Mouse (Mus musculus): Measurements from ENCODE around the gene Prox1. TPM values are rescaled to one million over a fixed set of nuclear protein-coding genes. Genes with fewer than 3 reads are reported as not detected.

Gene Prox1
- polyA plus RNA-seq, 1 experiment from 2014 or later: 13.4 TPM

DNA sequence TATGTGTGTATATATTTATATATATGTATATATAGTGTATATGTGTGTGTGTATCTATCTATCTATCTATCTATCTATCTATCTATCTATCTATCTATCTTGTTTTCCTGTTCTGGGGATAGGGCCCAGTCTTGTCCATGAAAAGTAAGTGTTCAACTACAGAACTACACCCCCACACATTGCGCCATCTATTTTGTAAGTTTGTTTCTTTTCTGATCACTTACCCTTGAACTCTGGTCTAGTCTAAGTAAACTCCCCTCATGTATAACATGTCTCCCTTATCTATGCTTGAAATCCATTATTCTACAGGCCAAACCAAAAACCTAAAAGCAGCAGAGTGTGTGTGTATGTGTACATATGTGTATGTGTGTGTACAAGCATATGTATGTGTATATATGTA lies 62.9 kb downstream of the Prox1 start:
- no peaks in the 10 kb centered on the region for H3K27me3 ChIP-seq
- H3K9ac ChIP-seq: no peak overlapping the region
- no peak for ATAC-seq (ENCODE audit: low FRiP score)
- no peak overlapping the region for H3K27ac ChIP-seq
- no peaks in the 10 kb centered on the region for H3K36me3 ChIP-seq (replicated peaks)
- H3K4me1 ChIP-seq: no peaks in the 10 kb centered on the region; the same call in 1 of the 2 replicates
- peaks cover 7% of the 10 kb centered on the region; the same call in 1 of the 2 replicates for H3K9me3 ChIP-seq
- H3K4me3 ChIP-seq (replicated peaks): no peak overlapping the region
- 93% methylated on average over 1 of the region's 1 CpGs for whole genome bisulfite sequencing
- H3K4me2 ChIP-seq: no peak overlapping the region

DNA sequence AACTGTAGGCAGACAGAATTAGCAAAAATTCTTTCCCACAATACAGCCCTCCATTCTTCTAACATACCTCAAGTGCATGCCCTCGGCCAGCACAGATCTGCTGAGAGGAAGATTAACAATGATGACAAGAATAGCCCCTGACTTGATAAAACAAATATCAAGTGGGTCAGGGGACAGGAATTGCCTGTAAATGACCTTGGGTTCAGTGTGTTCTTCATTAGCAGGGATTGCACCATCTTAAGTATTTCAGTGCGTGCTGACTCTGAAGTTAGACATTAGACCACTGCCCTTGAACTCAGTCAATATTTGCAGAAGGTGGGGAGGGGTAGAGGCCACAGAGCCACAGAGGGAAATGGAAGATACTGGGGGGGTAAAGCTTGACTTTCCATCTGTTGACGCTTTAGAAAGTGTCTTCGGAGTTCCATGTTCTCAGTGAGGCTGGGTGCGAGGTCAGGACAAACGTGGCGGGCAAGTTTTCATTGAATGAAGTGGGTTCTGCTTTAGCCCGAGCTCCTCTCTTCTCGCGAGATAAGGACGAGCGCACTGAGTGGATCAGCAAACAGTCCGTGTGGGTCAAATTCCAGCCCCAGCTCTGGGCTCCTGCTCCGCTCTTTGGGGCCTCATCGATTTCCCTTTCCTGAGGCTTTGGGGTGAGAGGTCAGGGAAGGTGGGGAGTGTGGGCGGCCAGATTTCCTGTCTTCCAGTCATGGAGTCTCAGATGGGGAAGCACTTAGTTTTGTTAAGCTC lies 63.7 kb downstream of the Prox1 start:
- no peaks in the 10 kb centered on the region; the same call in 1 of the 2 replicates for H3K4me1 ChIP-seq

DNA sequence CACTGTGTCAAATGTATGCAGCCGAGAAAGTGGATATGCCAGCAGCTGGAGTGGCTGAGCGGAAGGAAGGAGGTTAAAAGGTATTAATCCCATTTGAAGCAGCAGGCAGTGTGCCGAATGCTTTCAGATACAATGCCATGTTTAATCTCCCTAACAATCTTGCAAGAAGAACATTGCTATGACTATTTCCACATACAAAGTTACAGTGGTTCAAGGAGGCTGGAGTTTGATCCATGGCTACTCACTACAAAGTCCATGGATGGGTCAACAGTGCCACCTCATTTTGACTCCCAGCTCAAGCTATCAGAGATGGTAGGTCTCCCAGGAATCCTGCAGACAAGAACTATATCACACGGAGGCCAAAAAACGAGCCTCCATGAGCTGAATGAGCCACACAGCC lies 64.5 kb downstream of the Prox1 start:
- no peaks in the 10 kb centered on the region; the same call in 1 of the 2 replicates for H3K4me1 ChIP-seq

More for the DNA sequence above, 63.7 kb downstream of the Prox1 start:
- 84% methylated on average over 16 of the region's 16 CpGs for WGBS
- Histone ChIP-seq H3K36me3 (replicated peaks) (no peaks in the 10 kb centered on the region), H3K4me3 (replicated peaks) (no peak overlapping the region), H3K9ac (no peak overlapping the region), H3K27me3 (no peaks in the 10 kb centered on the region), H3K27ac (no peak overlapping the region), H3K4me2 (no peak overlapping the region), H3K9me3 (peaks cover 7% of the 10 kb centered on the region; the same call in 1 of the 2 replicates)
- ATAC-seq (ENCODE audit: low FRiP score): no peak

DNA sequence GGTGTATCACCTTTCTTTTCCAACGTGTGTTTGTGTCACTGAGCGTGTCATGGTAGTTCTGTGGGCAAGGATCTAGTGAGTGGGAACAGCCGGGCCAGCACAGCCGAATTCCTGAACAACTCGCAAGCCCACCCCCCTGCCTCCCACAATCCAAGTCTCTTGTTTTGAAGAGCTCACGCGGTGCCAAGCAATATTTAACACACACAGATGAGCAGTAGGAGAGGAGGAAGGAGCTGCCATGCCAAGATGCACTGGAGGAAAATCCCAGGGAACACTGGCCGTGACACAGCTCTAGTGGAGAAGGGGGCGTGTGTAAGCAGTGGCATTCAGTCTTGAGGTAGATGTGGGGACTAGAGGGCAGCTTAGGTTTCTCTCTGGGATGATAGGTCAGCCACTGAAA lies 77.2 kb downstream of the Prox1 start:
- no peak overlapping the region for H3K27ac ChIP-seq
- H3K4me1 ChIP-seq: no peaks in the 10 kb centered on the region
- no peak overlapping the region for H3K4me3 ChIP-seq (replicated peaks)
- H3K27me3 ChIP-seq: no peaks in the 10 kb centered on the region
- no peaks in the 10 kb centered on the region for H3K9me3 ChIP-seq
- no peaks in the 10 kb centered on the region for H3K36me3 ChIP-seq (replicated peaks)
- no peak for ATAC-seq (ENCODE audit: low FRiP score)
- no peak overlapping the region for H3K4me2 ChIP-seq
- WGBS: 86% methylated on average over 9 of the region's 9 CpGs
- H3K9ac ChIP-seq: no peak overlapping the region

More for the DNA sequence above, 64.5 kb downstream of the Prox1 start:
- no peak for ATAC-seq (ENCODE audit: low FRiP score)
- no peak overlapping the region for H3K4me3 ChIP-seq (replicated peaks)
- no peak overlapping the region for H3K27ac ChIP-seq
- no peak overlapping the region for H3K9ac ChIP-seq
- WGBS: 56% methylated on average over 5 of the region's 5 CpGs
- no peaks in the 10 kb centered on the region for H3K27me3 ChIP-seq
- H3K36me3 ChIP-seq (replicated peaks): no peaks in the 10 kb centered on the region
- H3K9me3 ChIP-seq: peaks cover 7% of the 10 kb centered on the region; the same call in 1 of the 2 replicates
- no peak overlapping the region for H3K4me2 ChIP-seq

DNA sequence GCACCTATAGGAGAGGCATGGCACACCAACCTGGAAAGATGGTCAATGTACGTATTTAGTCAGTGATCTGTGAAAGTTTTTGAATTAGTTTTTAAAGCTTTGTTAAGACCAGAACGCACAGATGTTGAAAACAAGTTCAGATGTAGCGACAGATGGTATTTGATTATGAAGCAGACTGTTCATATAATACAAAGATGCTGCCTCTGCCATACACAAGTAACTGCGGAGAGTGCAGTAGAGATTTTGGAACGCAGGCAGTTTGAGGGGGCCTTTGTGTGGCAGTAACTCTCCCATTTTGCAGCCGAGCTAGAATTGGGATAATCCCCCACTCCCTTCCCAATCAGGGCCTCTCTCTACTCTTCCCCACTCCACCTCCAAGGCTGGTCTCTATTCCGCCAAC lies 78.4 kb downstream of the Prox1 start:
- Histone ChIP-seq H3K9me3 (no peaks in the 10 kb centered on the region), H3K9ac (no peak overlapping the region), H3K4me1 (no peaks in the 10 kb centered on the region), H3K27me3 (no peaks in the 10 kb centered on the region), H3K4me3 (replicated peaks) (no peak overlapping the region), H3K36me3 (replicated peaks) (no peaks in the 10 kb centered on the region), H3K27ac (no peak overlapping the region), H3K4me2 (no peak overlapping the region)
- no peak for ATAC-seq (ENCODE audit: low FRiP score)
- WGBS: 77% methylated on average over 7 of the region's 7 CpGs

DNA sequence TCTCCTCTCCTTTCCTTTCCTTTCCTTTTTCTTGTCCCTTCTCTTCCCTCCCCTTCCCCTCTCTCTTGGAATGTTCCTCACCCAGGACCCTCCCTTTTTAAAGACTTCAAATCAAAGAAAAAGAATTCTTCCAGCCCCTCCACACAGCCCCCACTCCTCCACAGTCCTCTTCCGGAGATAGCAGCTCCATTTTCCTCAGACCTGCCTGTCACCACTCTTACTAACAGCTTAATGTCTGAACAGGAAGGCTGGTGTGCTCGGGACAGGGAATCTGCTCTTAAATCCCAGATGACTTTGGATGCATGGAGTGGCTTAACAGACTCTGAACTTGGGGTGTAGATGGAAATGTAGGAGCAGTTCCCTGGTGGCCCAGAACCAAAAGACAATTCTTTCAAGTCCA lies 81.6 kb downstream of the Prox1 start:
- WGBS: 59% methylated on average over 2 of the region's 2 CpGs
- Histone ChIP-seq H3K4me3 (replicated peaks) (no peak overlapping the region), H3K4me1 (no peaks in the 10 kb centered on the region), H3K27ac (no peak overlapping the region), H3K36me3 (replicated peaks) (no peaks in the 10 kb centered on the region), H3K27me3 (no peaks in the 10 kb centered on the region), H3K4me2 (no peak overlapping the region), H3K9me3 (no peaks in the 10 kb centered on the region), H3K9ac (no peak overlapping the region)
- ATAC-seq (ENCODE audit: low FRiP score): no peak

DNA sequence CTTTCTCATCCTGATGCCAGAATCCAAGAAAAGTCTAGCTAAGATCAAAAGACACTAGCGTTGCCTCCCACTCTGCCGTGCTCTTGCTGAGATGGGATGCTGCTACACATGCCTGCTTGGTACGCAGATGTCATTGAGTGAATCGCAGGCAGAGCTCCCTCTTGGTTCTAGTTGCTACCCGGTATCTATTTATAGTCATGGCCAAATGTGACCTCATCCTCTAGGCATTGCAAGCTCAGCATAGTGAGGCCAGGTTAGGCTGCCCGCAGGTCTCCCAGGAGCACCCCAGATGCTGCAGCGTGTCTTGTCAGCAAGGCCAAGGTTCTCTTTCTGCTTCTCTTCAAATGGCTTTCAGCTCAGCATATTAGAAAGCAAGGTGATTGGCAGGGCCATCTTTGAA lies 84.8 kb downstream of the Prox1 start:
- H3K27ac ChIP-seq: no peak overlapping the region
- 92% methylated on average over 7 of the region's 7 CpGs for WGBS
- no peak overlapping the region for H3K4me2 ChIP-seq
- H3K9me3 ChIP-seq: no peaks in the 10 kb centered on the region
- peaks cover 4% of the 10 kb centered on the region; the same call in 1 of the 2 replicates for H3K4me1 ChIP-seq
- ATAC-seq (ENCODE audit: low FRiP score): no peak
- H3K9ac ChIP-seq: no peak overlapping the region
- H3K27me3 ChIP-seq: no peaks in the 10 kb centered on the region
- H3K4me3 ChIP-seq (replicated peaks): no peak overlapping the region
- no peaks in the 10 kb centered on the region for H3K36me3 ChIP-seq (replicated peaks)

DNA sequence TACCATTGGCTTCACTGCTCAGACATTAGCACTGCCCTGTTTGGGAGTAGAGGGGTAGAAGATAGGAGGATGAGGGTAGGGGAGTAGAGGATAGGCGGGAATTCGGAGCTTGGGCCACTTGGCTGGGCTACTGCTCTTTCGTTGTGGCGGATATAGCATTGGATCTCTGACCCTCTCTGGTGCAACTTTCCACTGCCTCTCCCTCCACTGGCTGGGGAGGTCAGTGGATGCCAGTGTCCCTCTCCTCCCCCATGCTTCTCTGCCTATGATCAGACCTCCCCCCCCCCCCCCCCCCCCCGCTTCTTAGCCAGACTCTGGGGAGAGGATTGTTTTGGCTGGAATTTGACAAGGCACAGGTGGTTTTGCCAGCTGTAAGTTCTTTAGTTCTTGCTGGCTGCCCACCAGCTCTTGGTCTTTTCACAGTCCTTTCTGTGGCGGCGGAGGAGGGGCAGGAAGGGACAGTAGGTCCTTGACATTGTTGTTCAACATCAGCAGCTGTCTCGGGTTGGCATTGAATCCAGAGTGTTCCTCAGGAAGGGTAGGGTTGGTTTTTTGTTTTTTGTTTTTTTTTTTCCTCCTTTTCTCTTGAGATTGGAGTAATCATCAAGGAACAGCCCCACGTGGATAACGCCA lies 90.8 kb downstream of the Prox1 start:
- no peak for ATAC-seq (ENCODE audit: low FRiP score)
- peaks cover 7% of the 10 kb centered on the region; the same call in 1 of the 2 replicates for H3K4me1 ChIP-seq
- no peak overlapping the region for H3K9ac ChIP-seq
- 81% methylated on average over 9 of the region's 10 CpGs for WGBS
- H3K27me3 ChIP-seq: no peaks in the 10 kb centered on the region
- H3K4me3 ChIP-seq (replicated peaks): no peak overlapping the region
- no peak overlapping the region for H3K4me2 ChIP-seq
- no peaks in the 10 kb centered on the region for H3K9me3 ChIP-seq
- no peaks in the 10 kb centered on the region for H3K36me3 ChIP-seq (replicated peaks)
- no peak overlapping the region for H3K27ac ChIP-seq

DNA sequence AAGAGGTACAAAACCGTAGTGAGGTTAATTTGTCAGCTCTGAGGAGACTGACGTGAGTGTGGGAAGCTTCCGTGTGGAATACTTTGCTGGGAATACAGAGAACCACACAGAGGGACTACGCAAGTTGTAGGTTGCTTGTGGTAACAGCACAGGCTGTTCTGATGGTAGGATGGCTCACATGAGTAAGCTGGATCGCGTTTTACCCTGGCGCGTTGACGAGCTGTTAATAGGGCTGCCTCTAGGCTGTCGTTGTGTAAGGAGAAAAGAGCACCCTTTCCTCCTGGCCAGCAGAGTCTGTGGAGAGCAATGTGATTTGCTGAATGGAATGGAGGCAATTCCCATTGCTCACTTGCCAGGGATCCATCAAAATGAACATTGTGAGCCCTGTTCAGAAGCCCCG lies 93.9 kb downstream of the Prox1 start:
- H3K9me3 ChIP-seq: no peaks in the 10 kb centered on the region
- no peaks in the 10 kb centered on the region for H3K27me3 ChIP-seq
- H3K4me3 ChIP-seq (replicated peaks): no peak overlapping the region
- 87% methylated on average over 11 of the region's 11 CpGs for WGBS
- H3K4me1 ChIP-seq: peaks cover 7% of the 10 kb centered on the region; the same call in 1 of the 2 replicates
- no peaks in the 10 kb centered on the region for H3K36me3 ChIP-seq (replicated peaks)
- no peak overlapping the region for H3K27ac ChIP-seq
- no peak overlapping the region for H3K4me2 ChIP-seq
- H3K9ac ChIP-seq: no peak overlapping the region
- no peak for ATAC-seq (ENCODE audit: low FRiP score)

Other genes starting within 250 kb of the Prox1 start
- 38.0 and 42.7 TPM in 2 replicates for gene Smyd2, start 248.4 kb downstream of the Prox1 start, polyA plus RNA-seq (2016; fragmentation: Nextera tagmentation; extraction: Ambion mirVana)

Measured in forebrain, embryonic 12.5 days (tissue).